Mouse (Mus musculus): ENCODE measurements around the gene Kiz. TPM values are rescaled to one million over a fixed set of nuclear protein-coding genes. Genes with fewer than 3 reads are reported as not detected.

Gene Kiz
- polyA plus RNA-seq, 1 experiment from 2014 or later: 50.6 TPM

DNA sequence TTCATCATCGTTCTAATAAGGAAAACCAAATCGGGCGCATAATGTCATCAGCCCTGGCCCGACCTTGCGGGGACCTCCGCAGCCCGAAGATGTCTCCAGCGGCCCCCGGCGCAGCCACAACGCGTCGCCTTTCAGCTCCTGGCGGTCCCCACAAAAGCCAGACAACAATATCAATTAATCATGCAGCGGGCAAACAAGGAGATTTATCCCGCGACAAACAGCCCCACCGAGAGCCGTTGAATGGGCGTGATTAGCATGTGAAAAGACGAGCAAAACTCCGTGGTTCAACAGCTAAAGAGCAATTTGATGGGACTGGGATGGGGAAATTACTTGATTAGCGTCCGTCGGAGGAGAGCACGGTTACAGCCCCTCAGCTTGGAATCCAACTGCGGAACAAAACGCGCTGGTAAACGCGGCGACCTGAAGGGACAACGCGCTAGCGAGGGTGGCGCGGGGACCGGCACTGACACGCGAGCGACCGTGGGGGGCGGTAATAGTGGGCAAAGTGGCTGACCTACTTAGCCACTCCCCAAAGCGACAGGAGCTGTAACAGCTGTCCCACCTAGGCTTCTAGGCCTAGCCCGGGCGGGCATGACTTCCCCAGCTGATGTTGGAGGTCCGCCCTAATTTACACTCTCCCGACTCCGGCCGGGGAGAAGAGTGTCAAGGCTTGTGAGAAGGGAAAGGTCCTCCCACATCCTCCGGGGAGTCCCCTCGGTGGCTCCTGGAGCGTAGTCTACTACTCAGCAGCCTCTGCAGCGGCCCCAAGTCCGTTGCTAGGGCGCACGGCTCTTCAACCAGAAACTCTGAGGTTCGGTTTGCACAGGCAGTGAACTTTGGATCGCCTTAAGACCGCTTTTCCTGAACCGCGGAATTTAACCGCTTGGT, 21.1 kb upstream of the Kiz start:
- no peak for TF ChIP-seq CTCF (IDR thresholded peaks at IDR 0.05)
- POLR2A ChIA-PET: no interaction called here
- DNase-seq (ENCODE audit: low read depth, low spot score): no peak
- peaks cover 76% of the 10 kb centered on the region for H3K27me3 ChIP-seq
- ATAC-seq: no peak
- CTCF ChIA-PET: no interaction called here
- in situ Hi-C loops (cut with MboI; ENCODE audit: low pct_unique_long_range_greater_than_20kb): no loop called here

DNA sequence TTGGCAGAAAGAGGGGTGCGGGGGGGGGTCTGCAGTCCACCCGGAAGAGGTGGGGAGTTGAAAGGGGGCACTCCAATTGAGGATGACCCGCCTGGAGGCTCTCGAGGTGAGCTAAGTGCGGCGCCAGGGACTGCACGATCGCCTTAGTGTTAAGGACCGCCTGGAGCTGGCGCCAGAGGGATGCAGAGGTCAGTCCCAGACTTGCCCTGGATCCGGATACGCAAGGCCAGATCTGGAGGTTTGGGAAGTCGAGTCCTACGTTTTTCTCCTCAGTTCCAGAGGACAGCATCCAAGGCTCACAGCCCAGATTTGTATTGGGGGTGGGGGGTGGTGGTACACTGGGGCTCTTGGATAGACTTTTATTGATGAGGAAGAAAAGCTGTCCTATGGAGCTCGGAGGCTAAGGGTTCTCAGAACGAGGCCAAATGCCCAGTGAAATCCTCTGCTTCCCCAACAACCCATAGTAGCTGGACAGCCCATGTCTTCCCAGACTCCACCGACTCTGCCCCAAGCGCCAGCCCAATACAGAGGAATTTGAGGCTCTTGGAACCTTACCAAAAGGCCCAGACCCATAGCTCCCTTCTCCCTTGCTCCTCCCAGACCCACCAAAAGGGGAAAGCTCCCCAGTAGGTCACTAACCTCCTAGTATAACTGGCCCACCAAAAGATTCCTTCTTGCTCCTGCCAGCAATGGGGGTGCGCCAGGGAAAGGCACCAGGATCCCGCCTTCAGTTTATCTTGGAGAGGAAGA, 20.2 kb upstream of the Kiz start:
- peaks cover 76% of the 10 kb centered on the region for H3K27me3 ChIP-seq
- no peak for TF ChIP-seq CTCF (IDR thresholded peaks at IDR 0.05)
- POLR2A ChIA-PET: no interaction called here
- ATAC-seq: no peak
- CTCF ChIA-PET: no interaction called here
- DNase-seq (ENCODE audit: low read depth, low spot score): no peak
- in situ Hi-C loops (cut with MboI; ENCODE audit: low pct_unique_long_range_greater_than_20kb): no loop called here

DNA sequence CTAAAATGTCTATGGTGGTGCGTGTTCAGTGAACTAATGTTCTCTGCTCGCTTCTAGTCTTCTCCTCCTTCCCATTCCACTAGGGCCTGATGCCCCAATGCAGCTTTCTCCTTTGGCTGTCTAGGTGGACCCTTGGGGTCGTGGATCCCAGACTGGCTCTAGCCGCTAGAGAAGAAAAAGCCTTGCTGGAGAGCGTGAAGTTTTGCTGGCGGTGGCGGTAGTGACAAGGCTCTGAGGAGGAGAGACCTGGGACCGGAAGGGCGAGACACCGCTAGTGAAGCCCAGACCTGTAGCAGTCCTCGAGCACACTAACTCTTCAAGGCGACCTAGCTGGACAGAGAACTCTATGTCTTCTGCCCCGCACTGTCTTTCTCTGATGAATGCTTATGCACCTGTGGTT, 19.4 kb upstream of the Kiz start:
- H3K27me3 ChIP-seq: peaks cover 73% of the 10 kb centered on the region
- ATAC-seq (no peak), DNase-seq (ENCODE audit: low read depth, low spot score) (no peak)
- ChIA-PET CTCF (no interaction called here), POLR2A (no interaction called here)
- in situ Hi-C loops (cut with MboI; ENCODE audit: low pct_unique_long_range_greater_than_20kb): no loop called here
- no peak for TF ChIP-seq CTCF (IDR thresholded peaks at IDR 0.05)

DNA sequence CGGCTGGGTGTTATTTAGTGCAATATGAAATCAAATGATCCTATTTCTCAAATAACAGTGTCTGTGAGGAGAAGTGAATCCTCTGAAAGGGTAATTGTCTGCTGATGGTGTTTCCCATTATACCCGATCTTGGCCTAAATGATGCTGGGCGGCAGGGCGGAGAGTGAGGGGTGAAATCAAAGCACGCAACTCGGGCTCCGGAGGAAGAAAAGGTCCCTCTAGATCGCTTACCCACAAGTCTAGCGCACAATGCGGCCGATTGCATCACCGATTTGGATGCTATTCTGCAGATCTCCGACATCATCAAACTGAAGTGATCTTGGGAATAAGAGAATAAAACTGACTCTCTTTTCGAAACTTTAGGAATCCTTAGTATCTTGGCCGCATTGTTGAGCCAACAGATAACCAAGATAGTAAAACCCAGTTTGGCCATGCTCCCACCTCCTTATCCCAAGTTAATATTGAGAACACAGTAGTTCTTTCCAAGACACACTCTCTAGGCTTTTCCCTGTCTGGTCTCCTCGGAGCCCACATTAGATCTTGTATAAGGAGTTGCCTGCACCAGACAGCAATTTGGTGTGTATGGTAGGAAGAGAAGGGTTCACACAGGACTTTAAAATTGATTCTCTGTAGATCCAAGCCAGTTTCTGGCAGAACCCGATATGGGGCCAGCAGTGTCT, 18.7 kb upstream of the Kiz start:
- ATAC-seq (no peak), DNase-seq (ENCODE audit: low read depth, low spot score) (no peak)
- ChIA-PET POLR2A (no interaction called here), CTCF (no interaction called here)
- peaks cover 75% of the 10 kb centered on the region for H3K27me3 ChIP-seq
- no peak for TF ChIP-seq CTCF (IDR thresholded peaks at IDR 0.05)
- in situ Hi-C loops (cut with MboI; ENCODE audit: low pct_unique_long_range_greater_than_20kb): no loop called here

DNA sequence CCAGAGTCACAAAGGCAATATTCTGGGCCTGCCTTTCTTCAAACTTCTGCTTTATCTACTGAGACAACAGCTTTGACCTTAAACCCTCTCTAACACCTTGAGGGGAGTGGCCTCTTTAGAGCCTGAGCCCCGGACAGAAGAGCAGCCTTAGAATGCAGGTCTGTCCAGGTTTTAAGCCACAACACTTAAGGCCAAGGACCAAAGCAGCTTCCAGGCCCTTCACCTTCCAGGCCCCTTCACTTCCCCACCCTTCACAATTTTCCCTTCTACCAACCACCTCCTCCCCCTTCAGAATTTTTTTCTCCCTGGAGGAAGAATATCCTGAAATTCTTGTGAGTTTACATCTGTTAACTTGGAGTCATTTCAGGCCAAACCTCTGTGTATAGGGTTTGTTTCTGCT, 18.0 kb upstream of the Kiz start:
- ATAC-seq: no peak
- peaks cover 70% of the 10 kb centered on the region for H3K27me3 ChIP-seq
- ChIA-PET CTCF (interaction anchor here (1.0 kb wide), 1 partner anchor 18 kb away, joined by 4 read pairs; the partner anchor contains the start of gene Kiz), POLR2A (no interaction called here)
- in situ Hi-C loops (cut with MboI; ENCODE audit: low pct_unique_long_range_greater_than_20kb): no loop called here
- no peak for TF ChIP-seq CTCF (IDR thresholded peaks at IDR 0.05)
- no peak for DNase-seq (ENCODE audit: low read depth, low spot score)

DNA sequence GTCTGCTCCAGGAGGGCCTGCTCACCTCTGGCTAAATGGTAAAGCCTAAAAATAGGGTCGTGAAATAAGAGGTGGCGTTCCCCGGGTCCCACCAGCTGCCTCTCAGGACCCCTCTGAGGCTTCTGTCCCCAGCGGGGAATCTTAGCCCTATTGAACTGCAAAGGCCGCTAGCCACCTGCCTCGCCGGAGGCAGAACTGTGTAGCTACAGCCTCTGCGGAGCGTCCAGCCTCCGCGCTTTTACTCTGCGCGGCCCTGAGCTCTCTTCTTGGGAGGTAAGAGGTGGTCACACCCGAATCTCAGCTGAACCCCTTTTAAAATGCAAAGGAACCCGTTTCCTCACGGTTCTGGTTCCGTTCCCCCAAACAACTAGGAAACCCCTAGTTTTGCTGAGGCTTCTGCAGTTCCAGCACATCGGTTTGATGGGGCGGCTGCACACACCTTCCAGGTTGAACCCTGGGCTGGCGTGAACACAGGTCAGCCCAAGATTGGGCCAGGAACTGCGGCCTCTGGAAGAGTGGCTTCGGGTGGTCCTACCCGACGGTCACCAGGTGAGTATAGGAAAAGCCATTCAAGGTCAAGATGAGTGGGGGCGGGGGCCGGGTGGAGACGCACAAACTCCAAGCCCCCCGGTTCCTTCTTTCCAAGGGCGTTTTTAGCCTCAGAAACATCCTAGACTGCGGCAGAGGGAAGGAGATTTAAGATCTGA, 16.9 kb upstream of the Kiz start:
- in situ Hi-C loops (cut with MboI; ENCODE audit: low pct_unique_long_range_greater_than_20kb): no loop called here
- no peak for TF ChIP-seq CTCF (IDR thresholded peaks at IDR 0.05)
- no peak for ATAC-seq
- no peak for DNase-seq (ENCODE audit: low read depth, low spot score)
- ChIA-PET CTCF (interaction anchor here (1.0 kb wide), 1 partner anchor 17 kb away, joined by 4 read pairs; the partner anchor contains the start of gene Kiz), POLR2A (no interaction called here)
- H3K27me3 ChIP-seq: peaks cover 69% of the 10 kb centered on the region

DNA sequence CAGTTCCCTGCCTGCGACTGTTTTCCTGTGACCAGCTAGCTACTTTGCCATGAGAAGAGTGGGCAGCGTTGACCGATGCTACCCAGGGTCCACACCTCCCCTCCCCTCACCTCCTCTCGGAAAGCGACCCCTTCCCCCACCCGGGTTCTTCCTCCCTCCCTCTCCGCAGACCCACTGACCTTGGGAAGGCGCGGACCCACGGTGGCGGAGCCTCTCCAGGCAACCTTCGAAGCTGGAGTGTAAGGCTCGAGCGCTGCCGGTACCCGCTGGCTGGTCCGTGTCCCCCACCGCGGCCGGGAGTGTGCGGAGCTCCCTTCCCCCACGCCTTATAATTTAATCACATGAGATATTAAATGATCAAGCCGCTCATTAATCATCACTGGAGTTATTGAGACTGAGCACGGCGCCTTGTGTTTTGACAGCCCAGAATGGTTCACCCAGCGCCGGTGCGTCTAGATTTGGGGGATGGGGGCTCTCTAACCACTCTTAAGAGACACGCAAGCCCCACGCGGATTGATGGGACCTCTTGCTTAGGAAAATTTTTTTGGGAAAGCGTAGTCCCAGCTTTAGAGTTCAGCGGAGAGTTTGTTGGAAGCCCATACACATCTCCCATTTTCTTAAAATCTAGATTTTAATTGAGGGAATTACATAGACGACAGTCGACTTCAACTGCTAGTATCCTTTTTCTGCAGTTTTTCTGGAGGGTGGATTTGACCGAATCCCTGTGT, 16.2 kb upstream of the Kiz start:
- peaks cover 64% of the 10 kb centered on the region for H3K27me3 ChIP-seq
- DNase-seq (ENCODE audit: low read depth, low spot score) (no peak), ATAC-seq (no peak)
- ChIA-PET CTCF (no interaction called here), POLR2A (no interaction called here)
- no peak for TF ChIP-seq CTCF (IDR thresholded peaks at IDR 0.05)
- in situ Hi-C loops (cut with MboI; ENCODE audit: low pct_unique_long_range_greater_than_20kb): no loop called here

DNA sequence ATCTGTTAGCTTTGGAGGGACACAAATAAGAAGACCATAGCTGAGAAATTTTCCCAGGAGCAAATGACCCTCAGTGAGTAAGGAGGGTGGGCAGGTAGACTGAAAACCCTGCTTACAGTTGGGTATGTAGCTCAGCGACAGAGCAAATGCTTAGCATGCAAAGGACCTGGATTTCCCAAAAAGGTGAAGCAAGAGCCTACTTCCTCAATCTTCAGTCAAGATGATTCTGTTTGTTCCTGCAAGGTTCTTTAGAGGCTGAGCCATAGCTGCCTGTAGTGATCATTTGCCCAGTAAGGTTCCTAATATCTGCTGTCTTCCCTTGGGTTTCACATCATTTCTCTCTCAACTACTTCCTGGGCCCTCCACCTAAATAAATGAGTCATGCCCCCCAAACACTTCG, 7.8 kb upstream of the Kiz start:
- ChIA-PET POLR2A (no interaction called here), CTCF (interaction anchor here (1.2 kb wide), 1 partner anchor 11 kb away, joined by 3 read pairs; no protein-coding TSS in a partner anchor)
- TF ChIP-seq CTCF (IDR thresholded peaks at IDR 0.05): no peak
- no peak for DNase-seq (ENCODE audit: low read depth, low spot score)
- in situ Hi-C loops (cut with MboI; ENCODE audit: low pct_unique_long_range_greater_than_20kb): no loop called here
- H3K27me3 ChIP-seq: peaks cover 19% of the 10 kb centered on the region
- no peak for ATAC-seq

DNA sequence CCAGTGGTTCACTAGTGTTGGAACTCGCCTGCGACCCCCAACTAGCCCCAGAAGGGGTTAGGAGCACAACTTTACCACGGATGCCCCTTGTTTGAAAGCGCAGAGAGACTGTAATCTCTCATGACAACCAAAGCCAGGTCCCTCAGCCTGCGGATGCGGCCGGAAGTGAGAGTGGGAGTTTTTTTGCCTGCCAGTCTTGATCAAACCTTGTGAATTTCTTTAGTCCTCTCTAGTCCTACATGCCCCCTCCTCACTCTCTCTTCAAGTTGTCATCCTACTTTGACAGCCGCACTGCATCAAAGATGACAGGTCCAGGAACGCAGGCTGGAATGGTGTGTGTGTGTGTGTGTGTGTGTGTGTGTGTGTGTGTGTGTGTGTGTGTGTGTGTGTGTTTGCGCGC, 456 bp downstream of the Kiz start:
- in situ Hi-C loops (cut with MboI; ENCODE audit: low pct_unique_long_range_greater_than_20kb): no loop called here
- CTCF ChIA-PET: no interaction called here
- DNase-seq (ENCODE audit: low read depth, low spot score): no peak

DNA sequence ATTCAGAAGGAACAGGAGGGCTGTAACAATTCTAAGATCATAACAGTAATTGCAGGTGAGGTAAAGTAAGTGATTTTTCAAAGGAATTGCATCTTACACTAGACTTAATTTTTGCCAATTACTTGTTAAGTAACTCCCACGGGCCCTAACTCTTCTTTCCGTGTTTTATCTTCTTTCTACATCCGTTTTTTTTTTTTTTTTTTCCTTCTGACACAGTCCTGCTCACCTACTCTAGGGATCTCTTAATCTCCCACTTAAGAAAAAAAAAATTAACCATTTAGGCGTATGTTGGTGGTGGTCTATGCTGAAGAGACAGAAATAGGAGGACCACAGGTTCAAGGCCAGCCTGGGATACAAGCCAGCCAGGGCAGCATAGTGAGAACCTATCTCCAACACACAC, 1.2 kb downstream of the Kiz start:
- DNase-seq (ENCODE audit: low read depth, low spot score) (no peak), ATAC-seq (no peak)
- no peaks in the 10 kb centered on the region for H3K27me3 ChIP-seq
- CTCF ChIA-PET: no interaction called here
- POLR2A ChIA-PET: interaction anchor here (0.6 to 1.1 kb wide), 4 partner anchors 11 to 102 kb away, joined by 3 to 7 read pairs (median 4); no protein-coding TSS in a partner anchor
- TF ChIP-seq CTCF (IDR thresholded peaks at IDR 0.05): no peak
- in situ Hi-C loops (cut with MboI; ENCODE audit: low pct_unique_long_range_greater_than_20kb): no loop called here

More for the DNA sequence above, 456 bp downstream of the Kiz start:
- no peak for TF ChIP-seq CTCF (IDR thresholded peaks at IDR 0.05)
- no peaks in the 10 kb centered on the region for H3K27me3 ChIP-seq
- POLR2A ChIA-PET: interaction anchor here (0.6 to 1.1 kb wide), 3 partner anchors 12 to 102 kb away, joined by 3 to 7 read pairs (median 3); no protein-coding TSS in a partner anchor
- ATAC-seq: peak; percentile 36

Measured in Patski (cell line).